Mouse (Mus musculus) cerebellum, adult 9-10 months (tissue): Measurements from ENCODE around the gene Sar1b.
"Not testable (repeated sequence)": the region's sequence is repeated elsewhere in the genome, so short reads cannot be mapped to it uniquely, and the experiment has no call there.

Experiments used
- DNase-seq: peaks from one replicate; pipeline ENCODE4 v3.0.0; 2022

Sar1b gene

DNA sequence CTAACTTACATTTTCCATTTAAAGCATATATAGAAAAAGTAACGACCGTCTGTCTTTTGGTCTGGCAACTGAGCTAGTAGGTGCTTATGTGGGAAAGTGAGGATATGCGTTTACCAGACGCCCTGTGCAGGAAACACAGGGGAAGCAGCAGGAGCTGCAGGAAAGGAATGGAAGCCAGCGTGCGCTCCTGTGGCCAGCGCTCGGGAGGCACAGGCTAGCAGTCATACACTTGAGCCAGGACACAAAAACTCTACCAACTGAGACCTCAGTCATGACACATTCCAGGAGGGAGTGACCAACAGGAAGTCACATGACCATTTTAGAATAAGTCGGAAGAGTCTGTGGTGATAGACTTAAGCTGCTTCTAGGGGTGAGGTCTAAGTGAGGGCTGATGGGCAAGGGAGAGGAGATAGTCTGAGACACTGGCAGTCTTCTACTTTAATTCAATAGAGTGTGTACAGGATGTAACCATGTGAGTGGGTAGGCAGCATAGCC is 17.3 kb downstream of the Sar1b start:
- no peak for DNase-seq

GRCm38 (mm10) chr11:51782721-51783120 is 19.2 kb downstream of the Sar1b start:
- DNase-seq, result no peak

- no peak for DNase-seq
Measured at GRCm38 (mm10) chr11:51785926-51786325, 22.4 kb downstream of the Sar1b start.

DNA sequence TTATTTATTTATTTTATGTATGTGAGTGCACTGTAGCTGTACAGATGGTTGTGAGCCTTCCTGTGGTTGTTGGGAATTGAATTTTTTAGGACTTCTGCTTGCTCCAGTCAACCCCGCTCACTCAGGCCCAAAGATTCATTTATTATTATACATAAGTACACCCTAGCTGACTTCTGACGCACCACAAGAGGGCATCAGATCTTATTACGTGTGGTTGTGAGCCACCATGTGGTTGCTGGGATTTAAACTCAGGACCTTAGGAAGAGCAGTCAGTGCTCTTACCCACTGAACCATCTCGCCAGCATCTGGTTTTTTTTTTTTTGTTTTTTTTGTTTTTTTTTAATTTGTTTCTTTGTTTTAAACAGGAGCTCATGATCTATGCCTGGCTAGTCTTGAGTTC is 26.2 kb downstream of the Sar1b start:
- DNase-seq, result not testable (repeated sequence)

DNA sequence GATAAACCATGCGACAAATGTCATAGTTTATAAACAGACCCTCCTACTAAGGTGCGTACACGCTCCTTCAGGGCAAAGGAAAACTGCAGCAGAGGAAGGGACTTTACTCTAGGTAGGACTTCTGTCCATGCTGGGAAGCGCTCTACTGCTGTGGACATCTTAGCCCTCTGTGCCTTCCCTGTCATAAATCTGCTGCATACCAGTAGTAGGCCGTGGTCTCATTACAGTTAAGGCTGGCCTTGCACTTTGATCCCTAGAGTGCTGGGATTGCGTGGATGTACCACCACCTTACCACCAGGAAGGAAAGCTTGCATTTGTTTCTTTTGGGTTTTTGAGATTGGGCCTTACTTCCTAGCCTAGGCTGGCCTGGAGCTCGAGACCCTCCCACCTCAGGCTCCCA is 27.2 kb downstream of the Sar1b start:
- DNase-seq, result no peak

- no peak for DNase-seq
Measured at GRCm38 (mm10) chr11:51796272-51796671, 32.8 kb downstream of the Sar1b start.

DNA sequence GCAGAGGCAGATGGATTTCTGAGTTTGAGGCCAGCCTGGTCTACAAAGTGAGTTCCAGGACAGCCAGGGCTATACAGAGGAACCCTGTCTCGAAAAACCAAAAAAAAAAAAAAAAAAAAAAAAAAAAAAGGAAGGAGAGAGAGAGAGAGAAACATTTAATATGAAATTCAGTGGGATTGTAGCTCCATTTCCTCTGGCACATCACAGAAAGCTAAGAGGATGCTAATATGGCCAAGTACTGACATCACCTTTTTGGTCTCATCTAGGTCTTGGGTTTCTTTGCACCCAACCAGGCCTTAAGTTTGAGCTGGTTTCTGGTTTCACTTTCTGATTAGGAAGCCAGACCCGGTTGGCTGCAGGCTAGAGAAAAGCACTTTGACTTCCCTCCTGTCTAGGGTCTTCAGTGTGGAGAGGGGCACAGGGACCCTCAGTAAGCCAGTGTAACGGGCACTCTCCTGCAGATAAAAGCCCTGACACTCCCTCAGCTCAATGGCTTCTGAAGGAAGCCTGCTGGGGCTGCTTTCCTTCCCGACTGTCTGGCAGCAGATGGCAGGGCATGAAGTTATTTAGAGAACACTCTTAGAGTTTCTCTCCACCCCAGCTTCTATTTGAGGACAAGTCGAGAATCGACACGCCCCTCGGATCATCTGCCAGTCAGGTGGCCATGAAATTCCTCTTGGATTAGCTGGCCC is 37.3 kb downstream of the Sar1b start:
- DNase-seq, result no peak

DNA sequence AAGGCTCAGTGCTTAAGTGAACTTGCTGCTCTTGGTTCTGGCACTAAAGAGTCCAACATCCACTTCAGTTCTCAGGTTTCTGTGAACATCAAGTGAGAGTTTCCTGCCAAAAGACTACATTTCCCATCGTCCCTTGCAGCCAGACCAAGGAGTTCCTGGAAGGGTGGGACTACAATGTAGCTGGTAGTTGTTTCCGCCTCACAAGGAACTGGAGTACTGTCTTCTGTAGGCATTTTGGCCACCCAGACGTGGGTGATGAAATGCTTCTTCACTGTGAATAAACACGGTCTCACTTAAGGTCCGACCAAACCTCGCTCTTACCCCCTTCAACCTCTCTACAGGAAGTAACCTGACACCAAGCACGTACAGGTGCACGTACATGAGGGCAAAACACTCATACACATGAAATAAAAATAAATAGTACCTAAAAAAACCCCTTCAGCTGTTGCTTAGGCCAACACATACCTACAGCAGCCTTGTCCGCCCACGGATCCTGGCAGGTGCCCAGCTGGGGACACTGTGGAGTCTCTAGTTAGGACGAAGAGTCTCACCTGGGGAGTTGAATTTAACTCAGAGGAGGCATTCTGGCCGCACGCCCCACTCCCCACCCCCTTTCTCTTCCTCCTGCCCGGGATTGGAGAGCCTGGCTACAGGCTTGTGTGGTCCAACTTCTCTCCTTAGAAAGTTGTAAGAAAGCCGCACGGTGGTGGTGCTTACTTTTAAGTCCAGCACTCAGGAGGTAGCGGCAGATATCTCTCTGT is 41.9 kb downstream of the Sar1b start:
- peak; percentile 87 for DNase-seq

DNA sequence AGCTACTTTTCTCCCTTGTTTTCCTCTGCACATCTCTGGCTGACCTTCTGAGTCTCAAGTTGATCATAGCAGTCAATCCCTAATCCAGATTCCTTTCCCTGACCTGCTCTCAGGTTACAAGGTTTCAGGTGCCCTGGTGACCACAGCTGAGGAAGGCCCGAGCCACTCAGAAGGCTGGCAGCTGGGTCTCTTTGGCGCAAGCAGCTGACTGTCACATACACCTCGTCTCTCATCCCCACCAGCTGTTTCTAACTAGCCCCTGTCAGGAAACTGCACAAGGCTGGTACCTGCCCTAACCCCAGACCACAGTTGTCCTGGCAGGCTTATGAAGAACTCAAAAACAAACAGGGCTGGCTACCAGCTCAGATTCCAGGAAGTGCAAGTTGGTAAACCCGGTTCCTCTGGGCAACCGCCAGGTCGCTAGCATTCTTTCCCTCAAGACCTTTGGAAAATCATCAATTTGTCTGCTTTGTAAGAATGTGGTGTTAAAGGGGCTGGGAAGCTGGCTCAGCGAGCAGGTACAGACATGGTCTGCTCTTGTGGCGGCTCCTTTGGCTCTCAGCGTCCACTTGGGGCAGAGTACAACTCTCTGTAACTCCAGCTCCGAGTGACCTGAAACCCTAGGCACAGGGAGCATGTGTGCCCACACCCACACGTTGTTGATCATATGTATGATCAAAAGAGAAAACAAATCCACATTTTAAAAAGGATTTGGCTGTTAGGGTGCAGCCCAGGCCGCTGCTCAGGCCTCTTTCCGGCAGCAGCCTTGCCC is 43.8 kb downstream of the Sar1b start:
- DNase-seq, result no peak

DNA sequence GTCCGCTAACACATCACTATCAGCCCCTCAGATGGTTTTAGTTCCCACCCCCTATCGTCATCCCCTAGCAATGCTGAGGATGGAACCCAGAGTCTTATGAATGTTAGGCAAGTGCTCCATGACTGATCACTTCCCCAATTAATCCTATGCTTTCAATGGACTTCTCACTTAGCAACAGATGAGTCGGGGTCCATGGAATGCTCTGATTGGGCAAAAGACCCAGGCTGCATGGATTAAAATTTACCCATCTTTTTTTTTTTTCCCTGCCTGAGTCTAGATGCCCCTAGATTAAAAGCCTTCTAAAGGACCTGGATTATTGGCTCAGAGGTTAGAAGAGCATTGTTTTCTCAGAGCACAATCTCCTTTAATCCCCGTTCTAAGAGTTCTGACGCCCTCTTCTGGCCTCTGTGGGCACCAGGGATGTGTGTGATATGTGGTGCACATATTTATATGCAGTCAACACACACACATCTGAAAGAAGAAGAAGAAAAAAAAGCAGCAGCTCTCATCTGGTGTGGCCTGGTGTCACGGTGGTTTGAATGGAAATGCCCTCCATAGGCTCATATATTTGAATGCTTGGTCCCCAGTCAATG is 46.2 kb downstream of the Sar1b start:
- no peak for DNase-seq

DNA sequence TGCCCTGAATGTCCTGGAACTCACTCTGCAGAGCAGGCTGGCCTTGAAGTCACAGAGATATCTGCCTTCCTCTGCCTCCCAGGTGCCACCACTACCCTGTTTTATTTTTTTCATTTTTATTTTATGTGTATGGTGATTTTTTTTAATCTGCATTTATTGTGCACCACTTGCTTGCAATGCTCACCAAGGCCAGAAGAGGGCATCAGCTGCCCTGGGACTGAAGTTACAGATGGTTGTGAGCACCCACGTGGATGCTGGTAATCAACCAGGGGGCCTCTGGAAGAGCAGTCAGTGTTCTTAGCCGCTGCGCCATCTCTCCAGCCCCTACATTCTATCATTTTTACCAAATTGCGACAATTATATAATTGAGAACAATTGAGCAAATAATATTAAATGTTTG is 47.7 kb downstream of the Sar1b start:
- DNase-seq, result no peak

DNA sequence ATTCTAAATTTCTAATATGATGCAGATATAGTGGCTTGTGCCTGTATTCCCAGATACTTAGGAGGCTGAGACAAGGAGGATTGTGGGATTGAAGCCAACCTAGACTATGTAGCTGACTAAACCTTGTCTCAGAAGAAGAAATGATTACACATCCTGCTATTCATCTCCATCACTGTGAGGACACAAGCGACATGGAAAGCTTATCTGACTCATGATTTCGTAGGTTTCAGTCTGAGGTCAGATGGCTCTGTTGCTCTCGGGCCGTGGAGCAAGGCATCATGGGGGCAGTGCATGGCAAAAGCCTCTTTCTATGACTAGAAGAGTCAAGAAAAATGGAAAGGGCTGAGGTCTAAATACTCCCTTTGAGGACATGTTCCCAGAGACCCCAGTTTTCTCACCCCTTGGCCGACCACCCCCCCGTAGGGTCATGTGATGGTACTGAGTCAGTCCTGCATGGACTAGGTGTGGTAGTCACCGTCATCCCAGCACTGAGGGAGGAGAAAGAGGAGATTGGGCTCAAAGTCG is 48.6 kb downstream of the Sar1b start:
- DNase-seq, result no peak

DNA sequence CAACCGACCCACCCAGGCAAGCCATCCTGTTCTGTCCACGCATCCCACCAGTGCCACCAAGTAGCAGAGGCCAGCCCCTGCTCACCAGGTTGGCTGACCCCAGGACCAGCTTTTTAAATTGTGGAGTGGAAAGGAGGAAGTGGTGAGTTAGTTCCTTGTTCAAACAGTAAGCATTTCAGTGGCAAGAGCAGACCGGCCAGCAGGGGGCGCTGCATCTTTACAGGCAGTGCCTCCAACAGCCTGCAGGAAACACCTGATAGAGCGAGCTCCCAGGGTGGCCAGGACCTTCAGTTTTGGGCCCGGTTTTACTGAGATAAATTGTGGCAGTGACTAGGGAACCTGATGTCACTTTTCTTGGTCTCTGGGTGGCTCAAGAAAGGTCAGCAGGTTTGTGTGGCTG is 54.3 kb downstream of the Sar1b start:
- peak; percentile 87 for DNase-seq

GRCm38 (mm10) chr11:51818837-51819236 is 55.4 kb downstream of the Sar1b start:
- no peak for DNase-seq

- peak; percentile 74 for DNase-seq
Measured at GRCm38 (mm10) chr11:51819964-51820363, 56.5 kb downstream of the Sar1b start.

DNA sequence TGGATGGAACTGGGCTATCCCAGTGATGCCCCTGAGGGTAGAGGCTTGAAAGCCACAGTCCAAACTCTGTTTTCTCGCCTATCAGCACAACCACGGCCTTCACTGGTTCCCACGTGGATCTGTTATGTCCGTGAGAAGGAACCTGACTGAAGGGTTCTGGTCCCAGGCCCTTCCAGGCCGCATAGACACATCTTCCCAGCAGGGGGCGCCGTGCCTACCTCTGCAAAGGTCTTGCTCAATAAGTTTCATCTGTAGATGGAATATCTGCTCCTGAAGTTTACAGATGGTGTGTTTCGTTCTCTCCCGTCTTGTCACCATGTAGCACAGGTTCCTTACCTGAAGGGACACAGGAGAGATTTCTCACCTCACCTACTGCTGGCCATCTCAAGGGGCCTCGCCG is 57.4 kb downstream of the Sar1b start:
- peak; percentile 83 for DNase-seq

DNA sequence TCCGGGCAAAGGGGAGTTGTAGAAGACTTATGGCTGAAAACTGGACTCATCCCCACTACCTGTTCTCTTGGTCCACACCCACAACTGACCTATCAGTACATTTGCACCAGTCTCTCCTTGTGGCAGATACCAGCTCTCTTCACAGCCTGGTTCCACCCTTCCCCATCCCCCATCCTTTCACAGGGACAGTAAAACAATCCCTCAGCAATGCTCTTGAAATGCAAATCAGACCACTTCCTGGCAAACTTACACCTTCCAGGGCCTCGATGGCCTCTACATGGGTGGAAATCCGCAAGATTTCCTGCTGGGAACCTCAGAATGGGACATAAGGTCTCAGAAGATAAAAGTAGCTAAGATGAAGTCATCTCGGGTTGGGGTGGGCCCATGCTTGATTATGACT is 59.2 kb downstream of the Sar1b start:
- no peak for DNase-seq

GRCm38 (mm10) chr11:51823271-51823670 is 59.8 kb downstream of the Sar1b start:
- no peak for DNase-seq

DNA sequence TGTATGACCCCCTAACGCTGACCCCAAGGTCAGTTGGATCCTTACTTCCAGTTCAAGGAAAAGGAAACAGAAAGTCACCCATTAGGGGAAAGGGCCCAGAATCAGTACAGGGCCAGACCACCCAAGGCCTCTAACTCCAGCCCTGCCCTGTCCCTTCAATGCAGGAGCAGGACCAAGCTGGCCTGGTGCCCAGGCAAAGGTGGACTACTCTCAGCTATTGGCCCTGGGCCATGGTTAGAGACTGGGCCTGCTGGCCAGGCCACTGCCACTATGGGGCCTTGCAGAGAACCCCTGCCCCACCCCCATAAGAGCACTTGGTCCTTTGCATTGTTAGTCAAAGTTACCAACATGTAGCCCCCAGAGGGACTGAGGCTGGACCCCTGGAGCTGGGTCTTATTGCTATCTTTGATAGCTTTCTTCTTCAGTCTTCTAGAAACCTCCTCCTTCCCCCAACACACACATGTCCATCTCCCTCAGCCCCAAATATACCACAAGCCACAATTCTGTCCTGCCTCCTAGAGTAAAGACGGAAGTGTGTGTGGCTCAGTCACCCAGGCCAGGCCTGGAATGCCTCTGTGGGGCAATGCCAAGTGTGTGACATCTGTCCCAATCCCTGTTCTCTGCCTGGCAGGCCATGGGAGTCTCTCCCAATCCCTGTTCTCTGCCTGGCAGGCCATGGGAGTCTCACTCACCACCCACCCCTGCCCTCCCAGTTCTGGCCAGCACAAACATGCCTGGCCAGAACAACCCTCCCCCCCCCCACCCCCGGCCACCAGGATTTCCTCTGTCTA is 60.7 kb downstream of the Sar1b start:
- peak; percentile 83 for DNase-seq

DNA sequence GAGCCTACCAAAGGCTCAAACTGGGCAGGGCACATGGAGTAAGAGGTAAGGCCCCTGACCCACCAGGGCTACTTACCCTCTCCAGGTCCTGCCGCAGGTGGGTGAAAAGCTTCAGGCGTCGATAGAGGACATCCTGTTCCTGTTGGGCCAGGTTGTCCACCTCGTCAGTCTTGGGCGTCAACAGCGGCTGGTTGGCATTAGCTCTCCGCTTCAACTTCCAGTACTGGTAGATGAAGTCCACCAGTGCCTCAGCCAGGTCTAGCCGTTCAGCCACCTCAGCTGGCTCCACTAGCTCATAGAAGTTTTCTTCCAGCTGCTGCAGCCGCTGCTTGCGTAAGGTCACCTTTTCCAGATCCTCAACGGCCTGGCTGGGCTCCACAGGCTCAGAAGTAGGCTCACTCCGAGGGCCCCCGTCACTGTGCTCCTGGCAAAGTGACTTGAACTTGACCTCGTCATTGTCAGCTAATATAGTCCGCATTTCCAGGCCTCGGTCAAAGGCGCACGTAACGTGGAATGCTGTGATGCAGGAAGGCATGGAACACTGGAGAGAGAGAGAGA is 61.5 kb downstream of the Sar1b start:
- no peak for DNase-seq
